Mouse (Mus musculus) kidney, postnatal 0 days (tissue): ENCODE results near the gene Pdik1l. TPM values are rescaled to one million over a fixed set of nuclear protein-coding genes. Genes with fewer than 3 reads are reported as not detected.
A peak's percentile ranks its signal among the peaks of the same experiment; 100 is the strongest.

Experiments
- ATAC-seq: fragments of 200-750 bp; cut with Nextera tagmentation; replicated peaks from 2 replicates; pipeline ENCODE4 v1.8.0; 2017; ENCODE audit warnings: low read depth, moderate number of reproducible peaks, moderate TSS enrichment, moderate library complexity; ENCODE audit not compliant: low FRiP score
- DNase-seq: peaks from one replicate; pipeline ENCODE4 v3.0.0-alpha.2; 2016; ENCODE audit warnings: low spot score
- H3K27ac ChIP-seq: fragments of 300-500 bp; sonication (generic); 2 replicates; pipeline ENCODE4 v1.5.1; 2014; ENCODE audit warnings: mild to moderate bottlenecking
- H3K27me3 ChIP-seq: fragments of 300-500 bp; sonication (generic); 2 replicates; pipeline ENCODE4 v1.6.1; 2014; ENCODE audit warnings: low read length, mixed read lengths; ENCODE audit not compliant: insufficient read depth
- H3K36me3 ChIP-seq: fragments of 300-500 bp; sonication (generic); 2 replicates; pipeline ENCODE4 v1.6.1; 2014; ENCODE audit warnings: low read length, mixed read lengths; ENCODE audit not compliant: insufficient read depth
- H3K4me1 ChIP-seq: fragments of 300-500 bp; sonication (generic); replicated peaks from 2 replicates; pipeline ENCODE4 v1.6.1; 2014; ENCODE audit warnings: antibody characterized with exemption, low read length, mixed read lengths; ENCODE audit not compliant: insufficient read depth
- H3K4me2 ChIP-seq: fragments of 300-500 bp; sonication (generic); 2 replicates; pipeline ENCODE4 v1.6.1; 2014; ENCODE audit warnings: mild to moderate bottlenecking, low read length, moderate library complexity, mixed read lengths
- H3K4me3 ChIP-seq: fragments of 300-500 bp; sonication (generic); replicated peaks from 2 replicates; pipeline ENCODE4 v1.5.1; 2014; ENCODE audit warnings: low read depth, low read length
- H3K9ac ChIP-seq: fragments of 300-500 bp; sonication (generic); 2 replicates; pipeline ENCODE4 v1.6.1; 2014; ENCODE audit warnings: low read depth, low read length
- H3K9me3 ChIP-seq: fragments of 300-500 bp; sonication (generic); replicated peaks from 2 replicates; pipeline ENCODE4 v1.6.1; 2016; ENCODE audit warnings: low read length, inconsistent platforms, mixed read lengths
- CTCF ChIP-seq: IDR thresholded peaks from 2 replicates; pipeline ENCODE4 v1.5.1; 2016; ENCODE audit warnings: antibody characterized with exemption, low read depth, mild to moderate bottlenecking, moderate library complexity
- WGBS: fragments of 180-500 bp; shearing (Covaris S2); extraction: QIAGEN DNeasy Blood & Tissue Kit; methylation state at CpG from one replicate; pipeline ENCODE4 v1.1.7; 2014; 5-methylcytosine and 5-hydroxymethylcytosine counted together
- polyA plus RNA-seq: library from polyadenylated mRNA; unstranded; fragments of >200 nt; fragmentation: Nextera tagmentation; extraction: Ambion mirVana; gene quantifications from 2 replicates; pipeline ENCODE4 v1.2.1, GENCODE M21; 2015

Pdik1l gene
- polyA plus RNA-seq, 1 experiment from 2014 or later: 12.5 TPM

DNA sequence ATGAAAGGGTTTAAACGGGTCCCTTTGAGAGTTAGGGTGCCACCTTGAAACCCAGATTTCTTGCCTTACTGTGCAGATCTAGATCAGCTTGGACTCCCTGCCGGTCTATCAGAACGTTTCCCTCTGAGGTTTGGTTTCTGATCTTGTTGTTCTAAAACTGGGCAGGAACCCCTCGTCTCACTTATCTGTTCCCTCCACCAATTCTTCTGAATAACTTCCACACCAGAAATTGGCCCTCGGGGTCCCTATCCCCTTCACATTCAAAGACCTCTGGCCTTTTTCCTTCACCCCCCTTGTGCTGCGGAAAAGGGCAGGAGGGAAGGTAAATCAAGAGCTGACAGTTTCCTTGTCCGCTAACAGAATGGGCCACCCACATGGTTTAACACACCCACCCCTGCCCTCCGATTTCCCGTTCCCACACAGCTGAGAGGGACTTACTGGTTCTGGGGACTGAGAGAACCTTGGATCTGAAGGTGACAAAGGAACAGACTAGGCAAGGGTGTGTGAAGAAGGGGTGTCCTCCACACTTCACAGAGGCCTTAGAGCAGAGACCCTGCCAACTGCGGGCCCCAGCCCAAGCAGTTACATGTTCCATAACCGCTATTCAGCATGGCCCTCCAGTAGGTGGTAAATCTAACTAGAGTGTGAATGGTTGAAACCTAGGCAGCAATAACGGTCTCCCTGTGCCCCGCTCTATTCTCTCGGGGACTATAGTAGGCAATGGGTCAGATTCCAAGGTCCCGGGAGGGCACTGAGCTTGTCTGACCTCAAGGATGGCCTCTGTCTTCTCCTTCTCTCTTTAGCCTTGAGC is 34.6 kb downstream of the Pdik1l start:
- H3K4me1 ChIP-seq: peaks cover 37% of the 10 kb centered on the region
- H3K27ac ChIP-seq: peak overlapping the region; percentile 77
- peak overlapping the region; percentile 42 for H3K4me3 ChIP-seq
- H3K27me3 ChIP-seq: peaks cover 26% of the 10 kb centered on the region
- H3K4me2 ChIP-seq: peak overlapping the region; percentile 85
- H3K36me3 ChIP-seq: no peaks in the 10 kb centered on the region
- H3K9me3 ChIP-seq: no peaks in the 10 kb centered on the region
- 21% methylated on average over 15 of the region's 15 CpGs for WGBS
- peak overlapping the region; percentile 49; the same call in 1 of the 2 replicates for H3K9ac ChIP-seq
- peak; percentile 41 for DNase-seq
- no peak for TF ChIP-seq CTCF
- ATAC-seq: no peak

DNA sequence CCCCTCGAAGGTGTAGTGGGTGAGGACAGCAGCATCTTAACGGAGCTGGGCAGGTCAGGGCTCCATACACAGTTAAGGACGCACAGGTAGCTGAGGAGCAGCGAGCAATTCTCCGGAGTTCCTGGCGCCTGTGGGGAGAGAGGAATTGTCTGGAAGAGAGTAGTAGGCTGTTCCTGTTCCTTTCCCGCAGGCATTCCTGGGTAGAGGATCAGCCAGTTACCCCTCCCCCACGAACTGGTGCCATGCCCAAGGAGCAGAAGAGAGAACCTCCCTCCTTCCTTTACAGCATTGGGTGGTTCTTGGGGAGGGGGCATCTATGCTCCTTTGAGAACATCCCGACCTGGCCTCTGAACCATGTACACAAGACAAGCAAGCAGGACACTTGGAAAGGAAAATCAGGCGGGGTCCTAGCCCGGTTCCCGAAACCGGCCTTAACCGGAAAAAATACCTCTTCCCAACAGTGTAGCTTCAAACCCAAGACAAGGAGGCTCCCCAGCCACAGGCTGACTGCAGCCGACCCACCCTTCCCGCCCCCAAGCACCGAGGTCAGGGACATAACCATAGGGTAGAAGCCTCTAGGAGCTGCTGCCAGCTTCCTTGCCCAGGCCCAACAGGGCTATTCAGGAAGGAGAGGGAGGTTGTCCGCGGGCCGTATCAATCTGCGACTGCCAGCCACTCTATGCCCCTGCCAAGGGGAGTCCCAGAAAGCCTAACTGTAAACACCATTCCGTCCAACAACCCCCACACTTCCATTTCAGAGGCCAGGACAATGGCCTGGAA is 35.4 kb downstream of the Pdik1l start:
- Histone ChIP-seq H3K4me1 (peaks cover 37% of the 10 kb centered on the region), H3K4me3 (peak overlapping the region; percentile 42), H3K4me2 (peak overlapping the region; percentile 85), H3K9me3 (no peaks in the 10 kb centered on the region), H3K27ac (peak overlapping the region; percentile 64), H3K36me3 (no peaks in the 10 kb centered on the region), H3K9ac (peak overlapping the region; percentile 49; the same call in 1 of the 2 replicates), H3K27me3 (peaks cover 26% of the 10 kb centered on the region)
- DNase-seq (peak; percentile 28), ATAC-seq (no peak)
- WGBS: 17% methylated on average over 22 of the region's 22 CpGs
- no peak for TF ChIP-seq CTCF

DNA sequence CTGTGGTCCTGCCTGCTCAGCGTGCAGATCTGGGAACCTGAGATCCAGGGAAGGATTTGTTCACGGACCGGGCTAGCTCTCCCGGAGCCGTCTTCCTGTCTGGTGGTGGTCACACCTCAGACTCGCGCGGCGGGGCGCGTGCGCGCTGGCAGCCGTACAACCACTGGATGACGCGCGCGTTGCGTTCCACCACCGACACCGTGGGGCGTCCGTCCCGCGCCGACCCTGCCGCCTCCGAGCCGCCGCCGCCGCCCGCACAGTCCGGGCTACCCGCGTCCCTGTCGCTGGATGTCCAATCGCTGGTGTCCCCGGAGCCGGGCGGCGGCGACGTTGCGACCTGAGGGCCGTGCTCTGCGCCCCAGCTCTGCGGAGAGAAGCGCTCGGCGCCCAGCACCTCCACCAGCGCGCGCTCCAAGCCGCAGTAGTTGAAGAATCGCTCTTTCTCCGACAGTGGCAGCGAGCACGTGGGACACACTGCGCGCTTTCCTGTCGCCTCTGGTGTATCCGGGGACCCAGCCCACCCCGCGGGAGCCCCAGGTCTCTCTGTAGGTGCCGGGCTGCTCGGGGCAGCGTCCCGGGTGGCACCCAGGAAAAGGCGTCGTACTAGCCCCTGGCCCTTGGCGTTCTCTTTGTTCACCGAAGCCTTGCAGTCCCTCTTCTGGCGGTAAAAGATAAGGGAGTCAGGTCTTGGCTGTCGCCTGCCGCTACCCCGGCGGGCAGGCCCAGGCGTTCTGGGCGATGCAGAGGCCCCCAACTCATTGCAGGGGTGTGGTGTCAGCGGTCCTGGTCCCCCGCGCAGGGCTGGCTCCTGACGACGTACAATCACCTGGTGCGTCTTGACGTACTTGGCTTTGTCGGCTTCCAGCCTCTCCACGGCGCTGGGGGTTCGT is 36.2 kb downstream of the Pdik1l start:
- Histone ChIP-seq H3K4me1 (peaks cover 32% of the 10 kb centered on the region), H3K4me3 (peak overlapping the region; percentile 42), H3K27ac (no peak overlapping the region), H3K4me2 (peak overlapping the region; percentile 85), H3K9ac (peak overlapping the region; percentile 49), H3K27me3 (peaks cover 26% of the 10 kb centered on the region), H3K9me3 (no peaks in the 10 kb centered on the region), H3K36me3 (no peaks in the 10 kb centered on the region)
- no peak for TF ChIP-seq CTCF
- 1% methylated on average over 91 of the region's 91 CpGs for WGBS
- ATAC-seq (no peak), DNase-seq (peak; percentile 29)

DNA sequence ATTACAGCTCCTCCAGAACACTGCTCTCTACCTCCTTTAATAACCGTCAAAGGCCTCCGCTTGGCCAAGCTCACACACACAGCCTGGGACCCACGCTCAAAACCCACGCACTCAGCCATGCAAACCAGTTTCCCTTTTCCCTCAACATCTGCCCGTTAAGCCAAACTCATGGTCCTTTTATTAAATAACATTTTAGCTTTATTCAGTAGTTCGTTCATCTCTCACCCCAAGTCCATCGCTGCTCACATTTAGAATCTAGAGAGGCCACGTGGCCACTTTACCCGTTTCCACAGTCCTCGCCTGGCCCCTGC is 36.8 kb downstream of the Pdik1l start:
- no peak for TF ChIP-seq CTCF
- H3K36me3 ChIP-seq: no peaks in the 10 kb centered on the region
- H3K4me1 ChIP-seq: peaks cover 30% of the 10 kb centered on the region
- H3K4me3 ChIP-seq: peak overlapping the region; percentile 42
- ATAC-seq: no peak
- peak overlapping the region; percentile 49 for H3K9ac ChIP-seq
- H3K27ac ChIP-seq: no peak overlapping the region
- no peaks in the 10 kb centered on the region for H3K9me3 ChIP-seq
- peaks cover 26% of the 10 kb centered on the region for H3K27me3 ChIP-seq
- no peak for DNase-seq
- 18% methylated on average over 10 of the region's 10 CpGs for WGBS
- peak overlapping the region; percentile 85 for H3K4me2 ChIP-seq

- no peak for TF ChIP-seq CTCF
- WGBS: 16% methylated on average over 27 of the region's 27 CpGs
- peak overlapping the region; percentile 42 for H3K4me3 ChIP-seq
- DNase-seq: peak; percentile 8
- peak overlapping the region; percentile 85 for H3K4me2 ChIP-seq
- H3K9ac ChIP-seq: no peak overlapping the region
- no peak overlapping the region for H3K27ac ChIP-seq
- H3K27me3 ChIP-seq: peaks cover 26% of the 10 kb centered on the region
- no peaks in the 10 kb centered on the region for H3K36me3 ChIP-seq
- peaks cover 33% of the 10 kb centered on the region for H3K4me1 ChIP-seq
- no peaks in the 10 kb centered on the region for H3K9me3 ChIP-seq
- no peak for ATAC-seq
Measured at GRCm38 (mm10) chr4:134250116-134250929, 37.4 kb downstream of the Pdik1l start.
